Mouse (Mus musculus) limb, embryonic 14.5 days (tissue): ENCODE data around the gene Fgd3. TPM values are rescaled to one million over a fixed set of nuclear protein-coding genes. Genes with fewer than 3 reads are reported as not detected.

Source experiments
- ATAC-seq: fragments of 200-750 bp; cut with Nextera tagmentation; 2 replicates; pipeline ENCODE4 v1.8.0; 2017; ENCODE audit warnings: low read depth, moderate number of reproducible peaks, moderate TSS enrichment; ENCODE audit not compliant: low FRiP score
- DNase-seq: peaks from one replicate; pipeline ENCODE4 v3.0.0-alpha.2; 2015; ENCODE audit warnings: low spot score
- H3K27ac ChIP-seq: fragments of 300-500 bp; sonication (generic); replicated peaks from 2 replicates; pipeline ENCODE4 v1.5.1; 2014; ENCODE audit warnings: low read depth, mild to moderate bottlenecking, low read length, moderate library complexity, mixed read lengths
- H3K27me3 ChIP-seq: fragments of 300-500 bp; sonication (generic); 2 replicates; pipeline ENCODE4 v1.6.1; 2014; ENCODE audit warnings: low read length, mixed read lengths; ENCODE audit not compliant: control insufficient read depth, insufficient read depth
- H3K36me3 ChIP-seq: fragments of 300-500 bp; sonication (generic); 2 replicates; pipeline ENCODE4 v1.6.1; 2014; ENCODE audit warnings: mild to moderate bottlenecking, low read length, moderate library complexity, mixed read lengths; ENCODE audit not compliant: control insufficient read depth, insufficient read depth
- H3K4me1 ChIP-seq: fragments of 300-500 bp; sonication (generic); 2 replicates; pipeline ENCODE4 v1.6.1; 2014; ENCODE audit warnings: antibody characterized with exemption, low read length, mixed read lengths; ENCODE audit not compliant: control insufficient read depth, insufficient read depth
- H3K4me2 ChIP-seq: fragments of 300-500 bp; sonication (generic); replicated peaks from 2 replicates; pipeline ENCODE4 v1.6.1; 2014; ENCODE audit warnings: low read depth, mild to moderate bottlenecking, low read length, moderate library complexity; ENCODE audit not compliant: severe bottlenecking
- H3K4me3 ChIP-seq: fragments of 300-500 bp; sonication (generic); replicated peaks from 2 replicates; pipeline ENCODE4 v1.5.1; 2014; ENCODE audit warnings: low read length
- H3K9ac ChIP-seq: fragments of 300-500 bp; sonication (generic); 2 replicates; pipeline ENCODE4 v1.6.1; 2014; ENCODE audit warnings: mild to moderate bottlenecking, low read depth, low read length, moderate library complexity; ENCODE audit not compliant: severe bottlenecking
- H3K9me3 ChIP-seq: fragments of 300-500 bp; sonication (generic); 2 replicates; pipeline ENCODE4 v1.6.1; 2016; ENCODE audit warnings: low read length; ENCODE audit not compliant: control insufficient read depth
- POLR2A ChIP-seq: fragments of 200-500 bp; IDR thresholded peaks from 2 replicates; pipeline ENCODE4 v1.8.0; 2012; ENCODE audit warnings: inconsistent platforms, mild to moderate bottlenecking, moderate library complexity, borderline replicate concordance; ENCODE audit not compliant: insufficient read depth, insufficient read length; ENCODE audit errors: extremely low read depth
- WGBS: fragments of 180-500 bp; shearing (Covaris S2); extraction: QIAGEN DNeasy Blood & Tissue Kit; methylation state at CpG from one replicate; pipeline ENCODE4 v1.1.7; 2014; 5-methylcytosine and 5-hydroxymethylcytosine counted together
- polyA plus RNA-seq, 2 experiments: library from polyadenylated mRNA; depleted of rRNA in 1 of 2; stranded (reverse) in 1 of 2; unstranded in 1 of 2; fragments of >200 nt; fragmentation: Nextera tagmentation in 1 of 2; extraction: Ambion mirVana in 1 of 2; gene quantifications; 2 replicates each; pipeline versions ENCODE4 v1.2.1 to v1.2.3; 2012 to 2014

Fgd3 gene
- polyA plus RNA-seq, 2 experiments, result 0.78 to 1.2 TPM

- Histone ChIP-seq H3K4me3 (no peak overlapping the region), H3K9me3 (no peaks in the 10 kb centered on the region), H3K4me2 (no peak overlapping the region), H3K27ac (no peak overlapping the region), H3K4me1 (no peaks in the 10 kb centered on the region), H3K27me3 (no peaks in the 10 kb centered on the region), H3K9ac (no peak overlapping the region), H3K36me3 (no peaks in the 10 kb centered on the region)
- no peak for DNase-seq
- TF ChIP-seq POLR2A, result no peak
- 75% methylated on average over 5 of the region's 5 CpGs for WGBS
- no peak for ATAC-seq
Observed at GRCm38 (mm10) chr13:49353991-49354507, 33.9 kb upstream of the Fgd3 start.

- ATAC-seq (no peak), DNase-seq (no peak)
- Histone ChIP-seq H3K4me2 (no peak overlapping the region), H3K9me3 (no peaks in the 10 kb centered on the region), H3K4me3 (no peak overlapping the region), H3K36me3 (no peaks in the 10 kb centered on the region), H3K27me3 (no peaks in the 10 kb centered on the region), H3K9ac (no peak overlapping the region), H3K27ac (no peak overlapping the region), H3K4me1 (no peaks in the 10 kb centered on the region)
- no peak for TF ChIP-seq POLR2A
Observed at GRCm38 (mm10) chr13:49353422-49353821, 33.3 kb upstream of the Fgd3 start.

GRCm38 (mm10) chr13:49352581-49353159 is 32.6 kb upstream of the Fgd3 start:
- Histone ChIP-seq H3K9me3 (no peaks in the 10 kb centered on the region), H3K4me2 (no peak overlapping the region), H3K27ac (no peak overlapping the region), H3K27me3 (no peaks in the 10 kb centered on the region), H3K36me3 (no peaks in the 10 kb centered on the region), H3K4me3 (no peak overlapping the region), H3K4me1 (no peaks in the 10 kb centered on the region), H3K9ac (no peak overlapping the region)
- WGBS, result 62% methylated on average over 3 of the region's 3 CpGs
- no peak for DNase-seq
- ATAC-seq, result 0 out of 2 replicates have a peak, but pooled peaks have one; percentile 23
- TF ChIP-seq POLR2A, result no peak

DNA sequence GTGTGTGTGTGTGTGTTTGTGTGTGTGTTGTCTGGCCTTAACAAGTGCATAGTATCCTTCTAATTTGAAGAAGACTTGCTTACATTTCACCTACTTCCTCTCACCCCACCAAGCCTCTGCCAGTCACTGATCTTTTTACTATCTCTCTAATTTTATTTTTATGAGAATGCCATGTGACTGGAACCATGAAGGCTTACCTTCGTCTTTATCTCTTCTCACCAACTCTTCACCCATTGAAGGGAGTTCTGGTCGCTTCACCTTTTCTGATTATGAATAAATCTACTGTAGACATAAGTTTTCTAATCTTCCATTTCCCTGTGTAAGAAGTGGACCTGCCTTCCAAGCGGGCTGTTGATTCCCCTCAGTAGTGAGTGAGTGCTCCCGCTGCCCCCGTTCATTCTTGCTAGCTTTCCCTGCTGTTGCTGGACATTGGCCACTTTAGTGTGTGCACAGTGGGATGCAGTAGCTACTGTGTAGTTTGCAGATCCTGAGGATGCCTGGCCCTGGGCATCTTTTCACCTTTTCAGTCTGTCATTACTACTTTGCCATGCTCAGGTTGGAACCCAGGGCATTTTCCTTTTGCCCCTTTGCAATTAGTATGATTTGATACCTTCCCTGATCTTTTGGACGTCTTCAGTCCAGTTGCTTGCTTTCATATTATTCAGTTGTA is 29.9 kb upstream of the Fgd3 start:
- WGBS, result 92% methylated on average over 6 of the region's 6 CpGs
- ATAC-seq (no peak), DNase-seq (no peak)
- Histone ChIP-seq H3K9ac (no peak overlapping the region), H3K9me3 (no peaks in the 10 kb centered on the region), H3K4me1 (peaks cover 2% of the 10 kb centered on the region; the same call in 1 of the 2 replicates), H3K27ac (no peak overlapping the region), H3K4me3 (no peak overlapping the region), H3K36me3 (no peaks in the 10 kb centered on the region), H3K27me3 (no peaks in the 10 kb centered on the region), H3K4me2 (no peak overlapping the region)
- no peak for TF ChIP-seq POLR2A

DNA sequence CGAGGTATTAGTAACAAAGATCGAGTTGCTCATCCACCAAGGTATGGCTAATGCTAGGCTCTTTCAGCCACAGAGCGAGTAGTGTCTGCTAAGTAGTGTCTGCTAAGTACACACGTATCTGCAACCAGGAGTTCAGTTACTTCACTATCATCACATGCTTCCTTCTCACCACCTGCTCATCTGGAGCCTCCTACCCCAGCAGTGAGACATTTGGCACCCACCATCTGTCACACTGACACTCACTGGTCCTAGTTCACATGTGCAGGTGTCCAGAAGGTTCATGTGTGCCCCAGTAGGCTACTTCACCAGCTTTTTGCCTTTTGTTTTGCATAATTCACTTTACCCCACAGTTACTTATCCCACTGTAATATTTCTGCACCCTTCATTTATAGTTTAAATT is 29.2 kb upstream of the Fgd3 start:
- H3K4me3 ChIP-seq, result no peak overlapping the region
- no peak overlapping the region for H3K9ac ChIP-seq
- H3K9me3 ChIP-seq, result no peaks in the 10 kb centered on the region
- no peak overlapping the region for H3K27ac ChIP-seq
- ATAC-seq, result no peak
- no peak for DNase-seq
- no peak for TF ChIP-seq POLR2A
- H3K27me3 ChIP-seq, result no peaks in the 10 kb centered on the region
- H3K4me1 ChIP-seq, result peaks cover 7% of the 10 kb centered on the region
- no peak overlapping the region for H3K4me2 ChIP-seq
- 84% methylated on average over 4 of the region's 4 CpGs for WGBS
- no peaks in the 10 kb centered on the region for H3K36me3 ChIP-seq
